Mouse (Mus musculus) neural tube, embryonic 10.5 days (tissue): ENCODE measurements at regions not wholly inside any gene's neighbourhood (a gene's known extent, or its start where the extent isn't known, plus 50 kb on each side); places are given as distances from the start of the nearest gene placed in this dataset.

ENCODE experiments used
- DNase-seq: peaks from one replicate; pipeline ENCODE4 v3.0.0-alpha.2; 2017; ENCODE audit warnings: low spot score; ENCODE audit errors: extremely low spot score

- no peak for DNase-seq
Observed at GRCm38 (mm10) chr1:186572651-186573050, 133.1 kb downstream of the Tgfb2 start.

DNA sequence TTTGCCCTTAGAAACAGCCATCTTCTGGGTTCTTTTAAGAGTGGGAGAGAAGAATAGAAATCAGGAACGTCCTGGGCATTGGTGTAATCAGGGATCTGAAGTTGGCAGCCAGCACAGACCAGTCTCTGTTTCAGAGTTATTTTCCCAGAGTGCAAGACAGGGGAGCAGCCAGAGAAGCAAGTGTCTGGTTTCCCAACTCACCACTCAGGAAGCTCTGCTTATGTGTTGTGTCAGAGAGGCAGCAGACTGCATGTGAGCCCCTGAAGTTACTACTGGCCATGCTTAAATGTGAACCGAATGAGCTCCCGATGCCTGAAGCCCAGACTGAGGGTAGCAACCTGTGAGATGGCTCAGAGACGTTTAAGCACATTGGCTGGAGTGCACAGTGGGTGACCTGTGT is 133.7 kb downstream of the Tgfb2 start:
- DNase-seq = no peak

- DNase-seq = no peak
Observed at GRCm38 (mm10) chr1:186568496-186568895, 137.3 kb downstream of the Tgfb2 start.

DNA sequence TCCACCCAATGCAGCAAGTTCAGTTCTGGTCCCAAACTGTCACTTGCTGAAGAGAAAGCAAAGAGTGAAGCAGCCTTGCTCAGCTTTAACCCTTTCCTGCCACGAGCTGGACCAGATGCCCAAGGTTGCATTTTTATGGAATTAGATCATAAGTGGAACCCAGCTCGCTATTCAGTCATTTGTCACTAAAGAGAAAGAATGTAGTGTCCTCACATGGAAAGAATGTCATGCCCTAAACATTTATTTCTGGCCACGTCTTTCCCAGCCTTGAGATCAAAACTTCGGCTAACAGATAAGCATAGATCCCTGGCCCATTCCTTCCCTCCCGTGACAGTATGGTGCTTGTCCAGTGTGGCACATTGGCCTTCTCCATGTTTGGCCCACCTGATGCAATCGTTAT is 137.7 kb downstream of the Tgfb2 start:
- no peak for DNase-seq

DNA sequence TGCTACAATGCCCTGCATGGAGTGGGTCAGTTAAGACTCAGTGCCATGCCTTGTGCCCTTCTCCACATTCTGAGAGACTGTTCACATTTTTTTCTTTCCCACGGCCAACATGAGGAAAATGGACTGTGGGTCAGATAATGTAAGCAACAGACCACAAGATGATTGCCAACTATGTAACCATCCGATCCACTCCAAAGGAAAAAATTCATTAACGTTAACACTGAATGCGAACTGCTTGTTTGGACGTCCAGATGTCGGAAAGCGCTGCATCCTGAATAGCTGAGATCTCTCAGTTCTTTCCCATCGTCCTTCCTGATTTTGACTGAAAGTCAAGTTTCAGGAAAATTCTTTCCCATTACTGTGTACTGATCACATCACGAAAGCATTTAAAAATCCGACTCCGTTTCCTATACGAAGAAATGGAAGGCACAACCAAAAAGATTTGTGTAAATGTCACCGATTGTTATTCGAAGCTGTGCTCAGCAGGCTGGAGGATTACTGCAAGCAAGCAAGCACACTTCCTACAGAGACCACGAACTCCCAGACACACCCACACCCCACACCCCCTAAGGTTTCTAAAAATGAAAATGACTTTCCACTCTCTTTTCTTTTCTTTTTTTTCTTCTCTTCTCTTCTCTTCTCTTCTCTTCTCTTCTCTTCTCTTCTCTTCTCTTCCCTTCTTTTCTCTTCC is 138.5 kb downstream of the Tgfb2 start:
- DNase-seq = no peak

DNA sequence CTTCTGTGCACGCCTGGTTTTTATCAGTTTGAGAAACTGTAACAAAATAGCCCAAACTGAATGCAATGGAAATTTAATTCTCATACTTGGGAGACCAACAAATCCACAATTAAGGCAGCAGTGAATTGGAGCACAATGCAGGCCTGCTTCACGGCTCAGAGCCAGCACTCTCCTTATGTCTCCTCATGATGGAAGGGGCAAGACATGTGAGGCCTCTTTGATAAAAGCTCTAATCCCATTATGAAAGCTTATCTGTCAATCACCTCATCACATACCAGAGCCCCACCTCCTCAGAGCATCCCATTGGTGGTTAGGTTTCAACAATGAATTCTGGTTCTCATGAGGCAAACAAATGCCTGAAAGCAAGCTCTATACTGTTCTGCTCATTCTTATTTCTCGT is 143.8 kb downstream of the Tgfb2 start:
- DNase-seq = no peak

DNA sequence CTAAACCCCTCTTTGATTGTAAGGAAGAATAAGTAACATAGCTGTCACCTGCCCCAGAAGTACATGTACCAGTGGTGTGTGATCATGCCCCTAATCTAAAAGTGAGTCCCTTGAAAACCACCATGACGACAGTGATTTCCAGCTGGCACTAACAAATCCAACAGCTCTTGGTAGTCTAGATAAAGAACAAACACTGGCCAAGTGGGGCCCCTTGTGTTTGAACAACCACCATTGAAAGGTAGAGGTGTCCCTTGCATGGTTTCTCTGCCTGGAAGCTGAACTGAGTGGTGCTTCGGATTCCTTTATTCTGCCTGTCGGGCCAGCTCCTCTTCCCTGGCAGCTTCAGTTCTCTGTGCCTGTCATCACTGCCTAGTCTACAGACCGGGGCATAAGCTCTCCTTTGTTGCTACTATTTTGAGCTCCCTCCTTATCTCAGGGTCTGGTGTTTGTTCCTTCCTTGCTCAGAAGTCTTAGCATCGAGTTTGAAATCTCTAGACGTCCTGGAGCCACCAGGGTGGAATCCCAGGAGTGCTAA is 150.3 kb downstream of the Tgfb2 start:
- no peak for DNase-seq

DNA sequence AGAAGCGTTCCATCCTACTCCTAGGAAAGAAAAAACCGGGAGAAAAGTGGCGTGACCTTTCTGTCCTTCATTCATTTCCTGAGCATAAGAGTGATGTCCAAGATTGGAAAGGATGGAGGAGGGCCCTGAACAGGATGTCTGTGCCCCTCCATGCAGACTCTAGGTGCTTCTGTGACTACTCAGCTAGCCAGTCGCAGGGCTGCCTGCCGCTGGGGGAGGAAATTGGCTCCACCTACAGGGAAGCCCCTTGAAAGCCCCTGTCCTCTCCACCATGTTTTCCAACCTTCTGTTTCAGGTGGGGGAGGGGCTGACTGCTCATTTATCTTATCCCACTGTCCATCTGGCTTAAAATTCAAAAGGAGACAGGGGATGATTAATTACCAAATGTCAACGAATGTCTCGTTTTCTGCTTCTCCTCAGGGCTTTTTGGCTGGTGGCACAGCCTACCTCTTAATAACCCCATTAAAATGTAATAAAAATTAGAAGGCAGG is 151.2 kb downstream of the Tgfb2 start:
- no peak for DNase-seq

DNA sequence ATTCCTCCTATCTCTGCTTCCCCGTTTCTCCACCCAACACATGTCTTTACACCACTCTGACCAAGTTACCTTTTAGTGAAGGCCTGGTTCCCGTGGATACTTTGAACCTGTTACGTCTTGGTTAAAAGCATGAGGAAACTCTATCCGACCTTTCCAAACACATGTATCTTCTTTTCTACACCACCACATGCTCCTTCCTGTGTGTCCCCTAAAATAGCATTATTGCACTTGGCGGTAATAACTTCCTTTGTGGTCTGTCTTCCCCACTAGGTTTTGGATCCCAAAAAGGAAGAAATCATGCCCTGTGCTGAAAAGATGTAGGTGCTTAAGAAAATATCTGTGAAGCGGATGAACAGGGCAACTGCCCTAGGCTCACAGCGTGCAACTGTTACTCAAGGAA is 153.1 kb downstream of the Tgfb2 start:
- DNase-seq = no peak

- DNase-seq = no peak
Observed at GRCm38 (mm10) chr1:186550265-186550885, 155.4 kb downstream of the Tgfb2 start.

- no peak for DNase-seq
Observed at GRCm38 (mm10) chr1:186549207-186549606, 156.6 kb downstream of the Tgfb2 start.

GRCm38 (mm10) chr1:186546386-186547185 is 159.2 kb downstream of the Tgfb2 start:
- no peak for DNase-seq

GRCm38 (mm10) chr1:186540070-186540469 is 165.7 kb downstream of the Tgfb2 start:
- DNase-seq = no peak

- DNase-seq = no peak
Observed at GRCm38 (mm10) chr1:186538233-186538632, 167.6 kb downstream of the Tgfb2 start.

DNA sequence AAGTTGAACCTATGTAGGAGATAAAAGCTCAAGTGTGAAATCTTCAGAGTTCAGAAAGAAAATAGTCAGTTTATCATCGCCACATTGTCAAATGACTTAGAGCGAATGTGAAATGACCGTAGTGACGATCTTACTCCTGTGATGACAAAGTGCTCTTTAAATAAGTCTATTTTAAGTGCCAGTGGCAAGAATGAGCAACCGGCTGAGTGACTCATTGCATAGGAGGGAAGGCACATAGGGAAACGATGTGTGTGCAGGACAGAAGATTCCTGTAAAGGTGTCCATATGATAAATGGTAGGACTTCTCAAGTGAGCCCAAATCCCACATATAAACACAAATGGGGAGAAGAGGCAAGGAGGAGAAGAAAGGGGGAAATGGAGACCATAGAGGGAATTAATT is 189.8 kb downstream of the Tgfb2 start:
- DNase-seq = no peak

GRCm38 (mm10) chr1:186515071-186515470 is 190.7 kb downstream of the Tgfb2 start:
- DNase-seq = no peak

DNA sequence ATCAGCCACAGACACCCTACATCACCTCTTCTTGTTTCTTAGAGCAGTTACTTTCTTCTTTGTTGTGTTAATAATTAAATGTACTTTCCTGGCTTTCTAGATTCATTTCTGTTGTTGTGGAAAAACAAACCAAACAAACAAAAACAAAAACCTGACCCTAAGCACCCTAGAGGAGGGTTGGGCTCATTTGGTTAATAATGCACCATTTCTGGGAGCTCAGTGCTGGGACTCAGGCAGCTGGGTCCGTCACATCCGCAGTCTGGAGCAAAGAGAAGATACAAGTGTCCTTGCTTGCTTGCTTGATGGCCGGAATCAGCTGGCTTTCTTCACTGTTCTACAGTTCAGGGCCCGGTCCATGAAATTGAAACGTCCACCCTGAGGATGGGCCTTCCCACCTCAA is 191.9 kb downstream of the Tgfb2 start:
- no peak for DNase-seq

DNA sequence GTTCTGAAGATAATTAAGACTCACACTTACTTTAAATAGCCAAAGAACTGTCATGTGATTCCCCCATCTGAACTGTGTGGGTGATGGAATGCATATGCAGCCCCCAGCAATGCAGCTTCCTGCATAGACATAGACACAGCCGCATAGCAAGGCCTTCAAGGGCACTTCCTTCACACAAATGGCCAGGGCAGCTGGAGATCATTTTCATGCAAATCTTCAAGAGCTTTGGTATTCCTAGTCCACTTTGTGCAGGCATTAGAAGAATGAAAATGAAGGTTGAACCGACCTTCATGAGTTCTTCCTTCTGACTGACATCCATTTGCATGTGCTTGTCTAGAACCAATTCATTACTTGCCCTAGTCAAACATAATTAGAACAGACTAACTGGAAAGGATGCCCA is 195.3 kb downstream of the Tgfb2 start:
- DNase-seq = no peak

GRCm38 (mm10) chr1:186508358-186508757 is 197.4 kb downstream of the Tgfb2 start:
- DNase-seq = no peak

GRCm38 (mm10) chr1:186507956-186508355 is 197.8 kb downstream of the Tgfb2 start:
- DNase-seq = no peak

DNA sequence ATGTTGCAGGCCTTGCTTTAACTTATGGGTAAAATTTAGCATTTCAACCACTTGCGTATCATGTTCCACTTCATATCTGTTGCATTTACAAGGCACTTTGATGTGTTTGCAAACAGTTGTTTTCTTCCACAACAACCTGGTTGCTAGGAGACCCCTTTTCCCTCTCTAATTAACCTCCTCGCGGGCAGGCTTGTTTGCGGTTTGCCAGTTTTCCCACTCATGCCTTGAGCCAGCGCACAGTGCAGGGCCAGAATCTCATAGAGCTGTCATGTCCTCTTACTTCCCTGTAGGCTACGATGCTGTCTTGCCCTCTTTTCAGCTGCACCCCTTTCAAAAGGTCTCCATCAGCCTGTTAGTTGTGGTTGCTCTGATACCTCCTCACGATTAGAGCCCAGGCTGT is 199.3 kb downstream of the Tgfb2 start:
- DNase-seq = no peak

DNA sequence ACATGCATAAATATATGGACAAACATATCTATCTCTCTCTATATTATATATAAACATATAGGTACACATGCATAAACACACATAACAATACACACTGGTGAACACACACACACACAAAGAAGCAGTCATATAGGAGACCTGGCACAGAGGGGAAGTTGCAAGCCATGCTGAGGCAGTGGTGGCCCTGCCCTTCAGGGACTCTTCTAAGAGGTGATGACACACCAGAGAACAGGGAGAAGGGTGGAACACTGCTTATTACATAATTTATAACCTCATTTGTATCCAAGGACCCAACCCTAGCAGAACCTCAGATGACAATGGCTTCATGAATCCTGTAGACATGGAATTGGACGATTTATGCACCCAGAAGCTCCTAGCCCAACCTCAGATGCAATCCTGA is 199.9 kb downstream of the Tgfb2 start:
- no peak for DNase-seq
